Mouse (Mus musculus): ENCODE results near the gene Gtpbp1. TPM values are rescaled to one million over a fixed set of nuclear protein-coding genes. Genes with fewer than 3 reads are reported as not detected.

Gtpbp1 gene
- polyA plus RNA-seq, 1 experiment from 2014 or later: 33.1 TPM

DNA sequence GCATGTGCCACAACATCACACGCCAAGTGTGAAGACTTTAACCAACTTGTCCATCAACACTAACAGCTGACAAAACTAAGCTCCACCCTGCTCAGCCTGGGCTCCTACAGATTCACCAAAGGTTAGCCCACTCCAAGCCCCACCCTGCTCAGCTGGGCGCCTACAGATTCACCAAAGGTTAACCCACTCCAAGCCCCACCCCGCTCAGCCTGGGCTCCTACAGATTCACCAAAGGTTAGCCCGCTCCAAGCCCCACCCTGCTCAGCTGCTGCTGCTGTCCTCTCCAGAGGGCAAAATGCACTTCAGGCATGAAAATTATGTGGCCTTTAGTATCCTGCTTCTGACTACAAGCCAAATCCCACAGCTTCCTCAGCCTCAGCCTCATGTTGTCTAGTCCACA lies 8.7 kb upstream of the Gtpbp1 start:
- H3K9me3 ChIP-seq (ENCODE audit: control insufficient read depth, low read length): no peaks in the 10 kb centered on the region
- H3K4me3 ChIP-seq (ENCODE audit: low read depth, low read length): no peak overlapping the region
- H3K9ac ChIP-seq (ENCODE audit: low read length): no peak overlapping the region
- H3K4me2 ChIP-seq (ENCODE audit: low read length): no peak overlapping the region
- H3K36me3 ChIP-seq (ENCODE audit: control insufficient read depth, insufficient read depth, low read length): 0 out of 2 replicates have a peak, but pooled peaks cover 7% of the 10 kb centered on the region
- no peak for DNase-seq (ENCODE audit: low spot score)
- peaks cover 37% of the 10 kb centered on the region for H3K4me1 ChIP-seq (replicated peaks; ENCODE audit: control insufficient read depth, insufficient read depth, low read length)
- H3K27me3 ChIP-seq (replicated peaks; ENCODE audit: control insufficient read depth, insufficient read depth, low read length): no peaks in the 10 kb centered on the region
- H3K27ac ChIP-seq (ENCODE audit: low read depth): no peak overlapping the region
- no peak for ATAC-seq (replicated peaks; ENCODE audit: low FRiP score, low TSS enrichment, low read depth)
- 90% methylated on average over 4 of the region's 4 CpGs for WGBS

DNA sequence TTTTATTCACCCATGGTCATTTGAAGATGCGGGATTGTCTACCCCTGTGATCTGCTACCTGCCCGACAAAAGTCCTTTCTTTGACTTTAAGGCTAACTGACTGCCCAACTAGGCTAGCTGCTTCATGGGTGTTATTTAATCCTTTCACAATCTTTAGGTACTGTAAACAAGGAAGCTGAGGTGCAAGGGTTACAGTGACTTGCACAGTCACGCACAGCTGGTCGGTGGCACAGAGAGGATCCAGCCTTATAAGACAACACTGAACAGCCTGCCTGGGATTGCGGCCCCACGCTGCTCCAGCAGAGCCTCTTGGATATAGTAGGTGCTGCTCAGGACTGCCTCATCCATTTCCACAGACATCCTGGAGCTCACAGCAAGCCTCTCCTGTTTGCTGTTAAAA lies 7.5 kb upstream of the Gtpbp1 start:
- Histone ChIP-seq H3K27ac (ENCODE audit: low read depth) (no peak overlapping the region), H3K4me2 (ENCODE audit: low read length) (no peak overlapping the region), H3K27me3 (replicated peaks; ENCODE audit: control insufficient read depth, insufficient read depth, low read length) (no peaks in the 10 kb centered on the region), H3K9ac (ENCODE audit: low read length) (no peak overlapping the region), H3K4me3 (ENCODE audit: low read depth, low read length) (no peak overlapping the region), H3K36me3 (ENCODE audit: control insufficient read depth, insufficient read depth, low read length) (0 out of 2 replicates have a peak, but pooled peaks cover 4% of the 10 kb centered on the region), H3K9me3 (ENCODE audit: control insufficient read depth, low read length) (no peaks in the 10 kb centered on the region), H3K4me1 (replicated peaks; ENCODE audit: control insufficient read depth, insufficient read depth, low read length) (peaks cover 37% of the 10 kb centered on the region)
- DNase-seq (ENCODE audit: low spot score) (no peak), ATAC-seq (replicated peaks; ENCODE audit: low FRiP score, low TSS enrichment, low read depth) (no peak)
- 77% methylated on average over 6 of the region's 6 CpGs for WGBS

DNA sequence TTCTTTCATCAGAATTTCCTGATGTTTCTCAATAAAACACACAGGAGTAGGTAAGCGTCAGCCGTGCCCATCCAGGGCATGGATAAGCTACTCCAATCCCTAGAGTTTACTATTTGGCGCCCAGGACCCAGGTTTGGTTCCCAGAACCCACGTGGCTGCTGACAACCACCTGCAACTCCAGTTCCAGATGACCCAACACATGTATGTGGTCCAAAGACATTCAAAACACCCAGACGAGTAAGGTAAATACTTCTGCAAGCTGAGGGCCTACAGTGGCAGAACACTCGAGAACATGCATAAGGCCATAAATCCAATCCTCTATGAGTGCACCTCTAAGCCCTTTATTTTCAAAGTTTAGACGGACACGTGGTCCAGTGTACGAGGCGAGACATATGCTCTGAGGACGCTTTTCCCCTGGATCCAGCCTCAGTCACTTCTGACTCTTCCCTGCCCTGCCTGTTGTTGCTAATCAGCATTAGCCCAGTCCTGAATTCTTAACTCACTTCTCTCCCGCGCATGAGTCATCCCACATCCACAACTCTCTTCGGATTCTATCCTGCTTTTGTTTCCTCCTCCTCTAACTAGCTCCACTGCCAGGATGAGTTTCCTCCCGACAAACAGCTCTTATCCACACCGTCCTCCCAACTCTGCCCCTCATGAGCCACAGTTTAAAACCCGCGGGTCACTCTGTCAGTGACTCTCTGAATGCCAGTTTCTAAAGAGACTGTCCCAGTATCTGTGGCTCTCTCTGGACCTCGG lies 6.8 kb upstream of the Gtpbp1 start:
- Histone ChIP-seq H3K4me3 (ENCODE audit: low read depth, low read length) (0 out of 2 replicates have a peak overlapping the region, but pooled peaks have one; percentile 72), H3K36me3 (ENCODE audit: control insufficient read depth, insufficient read depth, low read length) (0 out of 2 replicates have a peak, but pooled peaks cover 4% of the 10 kb centered on the region), H3K4me2 (ENCODE audit: low read length) (peak overlapping the region; percentile 73), H3K9me3 (ENCODE audit: control insufficient read depth, low read length) (no peaks in the 10 kb centered on the region), H3K9ac (ENCODE audit: low read length) (no peak overlapping the region), H3K4me1 (replicated peaks; ENCODE audit: control insufficient read depth, insufficient read depth, low read length) (peaks cover 42% of the 10 kb centered on the region), H3K27me3 (replicated peaks; ENCODE audit: control insufficient read depth, insufficient read depth, low read length) (no peaks in the 10 kb centered on the region), H3K27ac (ENCODE audit: low read depth) (no peak overlapping the region)
- no peak for DNase-seq (ENCODE audit: low spot score)
- ATAC-seq (replicated peaks; ENCODE audit: low FRiP score, low TSS enrichment, low read depth): no peak
- 65% methylated on average over 19 of the region's 19 CpGs for WGBS

DNA sequence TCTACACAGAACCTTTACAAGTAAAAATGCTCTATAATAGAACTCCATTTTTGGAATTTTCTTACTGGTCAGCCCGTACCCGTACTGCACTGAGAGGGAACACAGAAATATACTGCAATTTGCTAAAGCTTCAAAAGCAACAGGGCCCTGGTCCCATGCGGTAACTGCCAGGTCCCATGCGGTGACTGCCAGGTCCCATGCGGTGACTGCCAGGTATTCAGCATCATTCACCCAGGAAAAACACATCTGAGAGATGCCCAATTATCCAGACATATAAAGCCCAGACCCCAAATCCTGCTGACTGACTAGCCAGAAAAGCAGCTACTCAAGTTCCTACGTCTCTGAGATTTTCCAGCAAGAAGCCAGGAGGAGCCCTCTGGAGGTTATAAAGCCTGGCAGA lies 6.0 kb upstream of the Gtpbp1 start:
- Histone ChIP-seq H3K4me1 (replicated peaks; ENCODE audit: control insufficient read depth, insufficient read depth, low read length) (peaks cover 42% of the 10 kb centered on the region), H3K27ac (ENCODE audit: low read depth) (no peak overlapping the region)
- WGBS: 84% methylated on average over 6 of the region's 6 CpGs

DNA sequence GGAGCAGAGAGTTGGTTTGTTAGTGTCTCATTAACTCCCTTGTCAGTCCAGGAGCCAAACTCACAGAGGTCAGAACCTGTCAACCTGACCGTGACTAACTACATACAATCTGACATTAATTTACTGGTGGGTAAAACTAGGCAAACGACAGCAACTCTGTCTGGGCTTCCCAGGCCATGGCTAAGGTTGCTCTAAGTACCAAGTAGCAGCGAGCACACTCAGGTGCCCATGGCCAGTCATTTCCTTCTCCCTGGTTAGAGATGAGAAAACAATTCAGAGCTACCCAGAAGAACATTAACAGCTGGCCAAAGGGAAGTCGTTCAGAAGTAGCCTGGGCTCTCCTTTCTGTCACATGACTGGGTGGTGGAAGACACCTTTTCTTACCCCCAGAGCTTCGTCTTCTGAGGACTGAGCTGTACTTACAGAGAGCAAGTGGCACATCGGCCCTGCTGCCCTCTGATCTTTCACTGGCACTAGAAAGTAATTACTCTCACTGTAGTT lies 5.5 kb upstream of the Gtpbp1 start:
- H3K27ac ChIP-seq (ENCODE audit: low read depth): no peak overlapping the region
- 29% methylated on average over 6 of the region's 6 CpGs for WGBS

More for the DNA sequence above, 6.0 kb upstream of the Gtpbp1 start:
- H3K4me3 ChIP-seq (ENCODE audit: low read depth, low read length): peak overlapping the region; percentile 72; the same call in 1 of the 2 replicates
- DNase-seq (ENCODE audit: low spot score) (no peak), ATAC-seq (replicated peaks; ENCODE audit: low FRiP score, low TSS enrichment, low read depth) (no peak)
- H3K36me3 ChIP-seq (ENCODE audit: control insufficient read depth, insufficient read depth, low read length): 0 out of 2 replicates have a peak, but pooled peaks cover 4% of the 10 kb centered on the region
- H3K9me3 ChIP-seq (ENCODE audit: control insufficient read depth, low read length): no peaks in the 10 kb centered on the region
- peak overlapping the region; percentile 73 for H3K4me2 ChIP-seq (ENCODE audit: low read length)
- 0 out of 2 replicates have a peak overlapping the region, but pooled peaks have one; percentile 78 for H3K9ac ChIP-seq (ENCODE audit: low read length)
- no peaks in the 10 kb centered on the region for H3K27me3 ChIP-seq (replicated peaks; ENCODE audit: control insufficient read depth, insufficient read depth, low read length)

DNA sequence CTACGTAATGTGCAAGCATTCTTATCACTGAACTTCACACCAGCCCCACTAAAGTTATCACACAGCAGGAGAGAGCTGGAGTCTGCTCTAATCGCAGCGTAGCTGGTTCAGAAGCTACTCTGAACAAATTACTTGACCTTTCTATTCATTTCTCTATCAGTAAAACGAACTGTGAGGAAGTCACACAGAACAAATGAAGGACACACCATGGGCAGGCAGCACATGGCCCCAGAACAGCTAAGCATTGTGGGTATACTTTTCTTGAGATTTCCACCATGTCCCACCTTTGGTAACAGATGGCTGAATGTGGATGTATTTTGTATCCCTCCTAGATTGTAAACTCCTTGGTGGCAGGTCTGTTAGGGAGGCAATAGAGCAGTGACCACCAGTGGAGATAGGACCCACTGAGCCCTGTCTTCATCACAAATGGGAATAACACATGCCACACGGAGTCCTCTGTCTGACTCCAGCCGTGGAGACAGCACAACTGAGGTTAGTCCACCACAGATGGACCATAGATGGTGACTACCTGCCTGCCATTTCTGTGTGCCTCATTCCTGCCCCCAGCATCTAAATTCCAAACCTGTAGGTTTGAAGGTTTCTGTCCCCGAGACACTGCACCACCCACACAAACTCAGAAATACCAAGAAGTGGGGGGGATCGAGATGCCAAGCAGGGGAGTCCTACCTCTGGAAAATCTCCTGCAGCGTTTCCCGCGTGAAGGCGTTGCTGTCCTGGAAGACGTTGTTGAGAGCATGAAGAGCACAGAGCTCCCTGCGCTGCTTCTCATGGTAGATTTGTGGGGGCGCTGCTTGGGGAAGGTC lies 4.4 kb upstream of the Gtpbp1 start:
- no peak overlapping the region for H3K27ac ChIP-seq (ENCODE audit: low read depth)

More for the DNA sequence above, 5.5 kb upstream of the Gtpbp1 start:
- H3K27me3 ChIP-seq (replicated peaks; ENCODE audit: control insufficient read depth, insufficient read depth, low read length): no peaks in the 10 kb centered on the region
- H3K9ac ChIP-seq (ENCODE audit: low read length): peak overlapping the region; percentile 78
- peak overlapping the region; percentile 72 for H3K4me3 ChIP-seq (ENCODE audit: low read depth, low read length)
- peak overlapping the region; percentile 73 for H3K4me2 ChIP-seq (ENCODE audit: low read length)
- DNase-seq (ENCODE audit: low spot score) (no peak), ATAC-seq (replicated peaks; ENCODE audit: low FRiP score, low TSS enrichment, low read depth) (no peak)
- H3K4me1 ChIP-seq (replicated peaks; ENCODE audit: control insufficient read depth, insufficient read depth, low read length): peaks cover 42% of the 10 kb centered on the region
- no peaks in the 10 kb centered on the region for H3K9me3 ChIP-seq (ENCODE audit: control insufficient read depth, low read length)
- 0 out of 2 replicates have a peak, but pooled peaks cover 4% of the 10 kb centered on the region for H3K36me3 ChIP-seq (ENCODE audit: control insufficient read depth, insufficient read depth, low read length)

DNA sequence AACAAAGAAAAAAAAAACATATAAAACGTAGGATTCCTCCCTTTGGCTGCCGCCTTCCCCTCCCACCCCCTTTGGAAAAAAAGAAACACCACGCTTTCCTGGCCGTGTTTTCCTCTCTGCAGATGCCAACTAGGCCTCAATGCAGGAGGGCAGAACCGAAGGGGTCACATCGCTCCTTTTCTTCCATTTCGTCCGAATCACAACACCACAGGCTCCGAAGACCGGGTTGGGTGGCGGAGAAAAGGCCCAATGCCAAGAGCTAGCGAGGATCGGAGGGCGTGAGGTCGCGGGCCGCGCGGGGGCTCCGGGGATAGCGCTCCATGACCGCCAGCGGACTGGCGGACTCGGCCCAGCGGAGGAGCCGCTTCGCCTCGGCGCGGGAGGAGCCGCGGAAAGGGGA lies 3.5 kb upstream of the Gtpbp1 start:
- H3K4me3 ChIP-seq (ENCODE audit: low read depth, low read length): peak overlapping the region; percentile 72
- H3K9me3 ChIP-seq (ENCODE audit: control insufficient read depth, low read length): no peaks in the 10 kb centered on the region
- H3K4me2 ChIP-seq (ENCODE audit: low read length): peak overlapping the region; percentile 73
- H3K36me3 ChIP-seq (ENCODE audit: control insufficient read depth, insufficient read depth, low read length): 0 out of 2 replicates have a peak, but pooled peaks cover 4% of the 10 kb centered on the region
- H3K9ac ChIP-seq (ENCODE audit: low read length): peak overlapping the region; percentile 78
- peaks cover 49% of the 10 kb centered on the region for H3K4me1 ChIP-seq (replicated peaks; ENCODE audit: control insufficient read depth, insufficient read depth, low read length)
- no peaks in the 10 kb centered on the region for H3K27me3 ChIP-seq (replicated peaks; ENCODE audit: control insufficient read depth, insufficient read depth, low read length)
- peak overlapping the region; percentile 91 for H3K27ac ChIP-seq (ENCODE audit: low read depth)
- no peak for ATAC-seq (replicated peaks; ENCODE audit: low FRiP score, low TSS enrichment, low read depth)
- under 1% methylated on average over 31 of the region's 33 CpGs for WGBS
- peak; percentile 81 for DNase-seq (ENCODE audit: low spot score)

More for the DNA sequence above, 4.4 kb upstream of the Gtpbp1 start:
- no peaks in the 10 kb centered on the region for H3K27me3 ChIP-seq (replicated peaks; ENCODE audit: control insufficient read depth, insufficient read depth, low read length)
- H3K4me1 ChIP-seq (replicated peaks; ENCODE audit: control insufficient read depth, insufficient read depth, low read length): peaks cover 42% of the 10 kb centered on the region
- no peak for ATAC-seq (replicated peaks; ENCODE audit: low FRiP score, low TSS enrichment, low read depth)
- H3K36me3 ChIP-seq (ENCODE audit: control insufficient read depth, insufficient read depth, low read length): 0 out of 2 replicates have a peak, but pooled peaks cover 4% of the 10 kb centered on the region
- DNase-seq (ENCODE audit: low spot score): no peak
- WGBS: 13% methylated on average over 15 of the region's 15 CpGs
- peak overlapping the region; percentile 72 for H3K4me3 ChIP-seq (ENCODE audit: low read depth, low read length)
- no peaks in the 10 kb centered on the region for H3K9me3 ChIP-seq (ENCODE audit: control insufficient read depth, low read length)
- peak overlapping the region; percentile 73 for H3K4me2 ChIP-seq (ENCODE audit: low read length)
- H3K9ac ChIP-seq (ENCODE audit: low read length): peak overlapping the region; percentile 78

DNA sequence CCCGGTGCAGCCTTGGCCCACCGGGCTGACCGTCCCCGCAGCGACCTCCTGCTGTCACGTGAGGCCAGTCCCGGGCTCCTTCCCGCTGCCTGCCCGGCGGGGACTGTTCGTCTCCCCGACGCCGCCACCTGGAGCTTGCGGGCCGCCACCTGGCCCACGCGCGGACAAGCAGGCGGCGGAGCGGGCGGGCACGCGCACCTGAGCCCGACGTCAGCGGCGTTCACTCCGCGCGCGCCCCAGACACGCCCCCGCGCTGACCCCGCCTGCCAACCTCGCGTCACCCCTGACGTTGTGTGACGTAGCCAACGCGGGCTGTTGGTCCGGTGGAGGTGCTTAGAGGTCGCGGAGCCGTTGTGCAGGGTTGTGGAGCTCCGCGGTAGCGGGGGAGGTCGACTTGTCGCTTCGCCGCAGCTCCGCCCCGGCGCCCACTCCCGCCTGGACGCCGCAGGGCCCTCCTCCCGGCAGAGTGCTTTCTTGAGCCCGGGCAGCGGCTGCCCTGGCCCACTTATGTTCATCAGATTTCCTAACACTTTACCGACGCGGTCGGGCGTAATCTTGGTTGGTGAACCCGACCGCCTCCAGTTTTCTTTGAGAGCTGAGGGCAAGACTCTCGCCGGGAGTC lies 2.9 kb upstream of the Gtpbp1 start, which contains the start of gene Josd1:
Josd1 (minus strand) TSS at position 274 of the 622 bp plus-strand sequence.
- Histone ChIP-seq H3K4me2 (ENCODE audit: low read length) (peak within 1 kb of the TSS; percentile 73), H3K36me3 (ENCODE audit: control insufficient read depth, insufficient read depth, low read length) (0 out of 2 replicates have a peak, but pooled peaks cover 3% of the 10 kb centered on the region), H3K4me1 (replicated peaks; ENCODE audit: control insufficient read depth, insufficient read depth, low read length) (peaks cover 54% of the 10 kb centered on the region), H3K27me3 (replicated peaks; ENCODE audit: control insufficient read depth, insufficient read depth, low read length) (no peaks in the 10 kb centered on the region), H3K4me3 (ENCODE audit: low read depth, low read length) (peak within 1 kb of the TSS; percentile 72), H3K27ac (ENCODE audit: low read depth) (peak within 1 kb of the TSS; percentile 91), H3K9me3 (ENCODE audit: control insufficient read depth, low read length) (no peaks in the 10 kb centered on the region), H3K9ac (ENCODE audit: low read length) (peak within 1 kb of the TSS; percentile 78)
- ATAC-seq (replicated peaks; ENCODE audit: low FRiP score, low TSS enrichment, low read depth): peak; percentile 64
- peak; percentile 99 for DNase-seq (ENCODE audit: low spot score)
- WGBS: under 1% methylated on average over 72 of the region's 72 CpGs

Data from intestine, embryonic 14.5 days (tissue).